Mouse (Mus musculus) frontal cortex, postnatal 36 days (tissue): Measurements from ENCODE around the gene Cpb2.

ENCODE experiments used
- DNase-seq, 2 experiments: peaks; one replicate each; pipeline ENCODE4 v3.0.0; 2022; ENCODE audit warnings: low spot score in 2 of 2

Cpb2 gene

GRCm38 (mm10) chr14:75242087-75242486 lies at the start of gene Cpb2:
Cpb2 (plus strand) TSS chr14:75242287.
- DNase-seq = no peak

GRCm38 (mm10) chr14:75192427-75192826 lies 49.7 kb upstream of the Cpb2 start:
- no peak for DNase-seq

GRCm38 (mm10) chr14:75192858-75193257 lies 49.2 kb upstream of the Cpb2 start:
- no peak for DNase-seq

GRCm38 (mm10) chr14:75195530-75195929 lies 46.6 kb upstream of the Cpb2 start:
- no peak for DNase-seq

- peak; percentile 49 to 73 for DNase-seq
Measured at GRCm38 (mm10) chr14:75197027-75197426, 45.1 kb upstream of the Cpb2 start.

- DNase-seq = no peak
Measured at GRCm38 (mm10) chr14:75197660-75198059, 44.4 kb upstream of the Cpb2 start.

- no peak for DNase-seq
Measured at GRCm38 (mm10) chr14:75205363-75206051, 36.6 kb upstream of the Cpb2 start.

GRCm38 (mm10) chr14:75206307-75206706 lies 35.8 kb upstream of the Cpb2 start:
- no peak for DNase-seq

GRCm38 (mm10) chr14:75208572-75209151 lies 33.4 kb upstream of the Cpb2 start:
- DNase-seq = no peak

GRCm38 (mm10) chr14:75213752-75214151 lies 28.3 kb upstream of the Cpb2 start:
- no peak for DNase-seq

GRCm38 (mm10) chr14:75218843-75219242 lies 23.2 kb upstream of the Cpb2 start:
- no peak for DNase-seq

- DNase-seq = no peak
Measured at GRCm38 (mm10) chr14:75219250-75219913, 22.7 kb upstream of the Cpb2 start.

- no peak for DNase-seq
Measured at GRCm38 (mm10) chr14:75222386-75222785, 19.7 kb upstream of the Cpb2 start.

- DNase-seq = no peak
Measured at GRCm38 (mm10) chr14:75227453-75228084, 14.5 kb upstream of the Cpb2 start.

GRCm38 (mm10) chr14:75229834-75230233 lies 12.3 kb upstream of the Cpb2 start:
- DNase-seq = peak; percentile 5 to 27

GRCm38 (mm10) chr14:75233070-75233469 lies 9.0 kb upstream of the Cpb2 start:
- no peak for DNase-seq

GRCm38 (mm10) chr14:75235552-75235951 lies 6.5 kb upstream of the Cpb2 start:
- peak in 1 of 2 experiments; percentile 3 for DNase-seq

GRCm38 (mm10) chr14:75235955-75236635 lies 6.0 kb upstream of the Cpb2 start:
- peak; percentile 33 to 69 for DNase-seq

- DNase-seq = no peak
Measured at GRCm38 (mm10) chr14:75236636-75237003, 5.5 kb upstream of the Cpb2 start.

- no peak for DNase-seq
Measured at GRCm38 (mm10) chr14:75237096-75237495, 5.0 kb upstream of the Cpb2 start.

- no peak for DNase-seq
Measured at GRCm38 (mm10) chr14:75238054-75238692, 3.9 kb upstream of the Cpb2 start.
